Mouse (Mus musculus) forebrain, postnatal 0 days (tissue): ENCODE data around the gene Uggt1. TPM values are rescaled to one million over a fixed set of nuclear protein-coding genes. Genes with fewer than 3 reads are reported as not detected.

Experiments used
- ATAC-seq: fragments of 200-750 bp; cut with Nextera tagmentation; 2 replicates; pipeline ENCODE4 v1.8.0; 2017; ENCODE audit warnings: mild to moderate bottlenecking, moderate library complexity
- DNase-seq: peaks from one replicate; pipeline ENCODE4 v3.0.0-alpha.2; 2015
- H3K27ac ChIP-seq: fragments of 300-500 bp; sonication (generic); 2 replicates; pipeline ENCODE4 v1.5.1; 2014; ENCODE audit warnings: low read depth, mild to moderate bottlenecking, antibody characterized with exemption, low read length, moderate library complexity, mixed read lengths
- H3K27me3 ChIP-seq: fragments of 300-500 bp; sonication (generic); 2 replicates; pipeline ENCODE4 v1.6.1; 2014; ENCODE audit warnings: mild to moderate bottlenecking, low read length, mixed read lengths; ENCODE audit not compliant: insufficient read depth
- H3K36me3 ChIP-seq: fragments of 300-500 bp; sonication (generic); 2 replicates; pipeline ENCODE4 v1.6.1; 2014; ENCODE audit warnings: mild to moderate bottlenecking, moderate library complexity; ENCODE audit not compliant: insufficient read depth
- H3K4me1 ChIP-seq: fragments of 300-500 bp; sonication (generic); 2 replicates; pipeline ENCODE4 v1.6.1; 2014; ENCODE audit warnings: antibody characterized with exemption; ENCODE audit not compliant: insufficient read depth
- H3K4me2 ChIP-seq: fragments of 300-500 bp; sonication (generic); 2 replicates; pipeline ENCODE4 v1.6.1; 2014; ENCODE audit warnings: low read depth, mild to moderate bottlenecking, moderate library complexity
- H3K4me3 ChIP-seq: fragments of 300-500 bp; sonication (generic); 2 replicates; pipeline ENCODE4 v1.5.1; 2014; ENCODE audit warnings: low read depth, low read length, mixed read lengths
- H3K9ac ChIP-seq: fragments of 300-500 bp; sonication (generic); 2 replicates; pipeline ENCODE4 v1.6.1; 2014; ENCODE audit warnings: mild to moderate bottlenecking
- H3K9me3 ChIP-seq: fragments of 300-500 bp; sonication (generic); 2 replicates; pipeline ENCODE4 v1.6.1; 2016; ENCODE audit warnings: low read length
- CTCF ChIP-seq: sonication (generic); IDR thresholded peaks from 2 replicates; pipeline ENCODE4 v1.5.1; 2016; ENCODE audit warnings: antibody characterized with exemption, control low read depth, low read depth
- WGBS: fragments of 180-500 bp; shearing (Covaris S2); extraction: QIAGEN DNeasy Blood & Tissue Kit; methylation state at CpG from one replicate; pipeline ENCODE4 v1.1.7; 2014; 5-methylcytosine and 5-hydroxymethylcytosine counted together
- polyA plus RNA-seq: library from polyadenylated mRNA; unstranded; fragments of >200 nt; fragmentation: Nextera tagmentation; extraction: Ambion mirVana; gene quantifications from 2 replicates; pipeline ENCODE4 v1.2.1, GENCODE M21; 2015
- total RNA-seq: library from RNA; depleted of rRNA; stranded (reverse); fragments of >200 nt; gene quantifications from 2 replicates; pipeline ENCODE4 v1.2.3, GENCODE M21; 2014

The Uggt1 gene
- total and polyA plus RNA-seq, 2 experiments from 2014 or later = 24.5 to 54.1 TPM

DNA sequence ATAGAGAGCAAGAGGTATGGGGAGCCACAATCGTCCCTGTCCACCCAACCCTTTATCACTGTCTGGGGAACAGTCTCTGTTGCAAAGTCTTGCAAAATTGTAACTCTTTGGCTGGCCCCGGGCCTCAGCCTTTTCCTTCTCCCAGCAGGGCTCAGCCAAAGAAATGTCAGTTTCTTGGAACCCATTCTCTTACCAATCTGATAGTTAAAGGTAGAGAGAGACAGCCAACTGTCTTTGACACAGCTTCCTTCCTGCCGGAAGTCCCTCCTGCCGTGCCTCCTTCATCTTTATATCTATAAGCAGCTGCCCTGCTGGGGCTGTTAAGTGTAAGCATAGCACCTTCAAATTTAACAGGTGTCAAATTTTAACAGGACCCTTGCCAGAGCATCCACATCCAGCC lies 113.4 kb downstream of the Uggt1 start:
- DNase-seq = no peak
- no peak overlapping the region for H3K4me2 ChIP-seq
- no peaks in the 10 kb centered on the region for H3K4me1 ChIP-seq
- 41% methylated on average over 4 of the region's 4 CpGs for WGBS
- no peak overlapping the region for H3K4me3 ChIP-seq
- H3K27me3 ChIP-seq = no peaks in the 10 kb centered on the region
- H3K36me3 ChIP-seq = no peaks in the 10 kb centered on the region
- ATAC-seq = no peak
- no peak overlapping the region for H3K9ac ChIP-seq
- H3K27ac ChIP-seq = no peak overlapping the region
- H3K9me3 ChIP-seq = no peaks in the 10 kb centered on the region
- TF ChIP-seq CTCF = no peak

DNA sequence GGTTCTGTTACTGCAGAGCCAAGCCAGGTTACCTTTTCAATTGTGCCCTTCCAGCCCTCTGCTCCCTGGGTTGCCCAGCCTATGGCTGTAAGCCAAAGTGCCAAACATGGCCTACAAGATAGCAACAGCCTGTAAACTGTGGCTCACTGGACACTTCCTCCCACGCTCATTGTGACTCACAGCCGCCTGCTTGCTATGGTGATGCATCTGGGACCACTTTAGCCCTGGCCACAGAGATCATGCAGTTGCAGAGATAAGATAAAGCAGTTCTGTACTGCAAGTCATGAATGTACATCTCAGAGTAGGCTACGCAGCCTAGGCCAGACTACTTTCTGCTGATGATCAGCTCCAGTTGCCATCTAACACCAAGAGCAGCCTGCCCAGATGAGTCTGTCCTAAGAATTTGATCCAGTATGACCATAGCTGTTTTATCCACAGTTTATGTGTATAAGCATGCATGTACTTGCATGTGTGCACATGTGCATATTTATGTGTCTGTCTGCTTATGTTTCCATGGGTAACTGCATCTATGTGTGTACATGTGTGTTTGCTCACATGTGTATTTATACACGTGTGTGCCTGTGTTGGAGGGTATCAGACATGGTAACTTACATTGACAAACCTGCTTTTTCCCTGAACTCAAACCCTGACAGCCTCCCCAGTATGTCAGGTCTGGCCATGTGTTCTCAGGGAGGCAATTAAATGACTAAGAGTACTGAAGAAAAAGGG lies 114.0 kb downstream of the Uggt1 start:
- no peaks in the 10 kb centered on the region for H3K9me3 ChIP-seq
- H3K36me3 ChIP-seq = no peaks in the 10 kb centered on the region
- no peak for DNase-seq
- ATAC-seq = no peak
- H3K9ac ChIP-seq = no peak overlapping the region
- H3K4me2 ChIP-seq = no peak overlapping the region
- H3K27me3 ChIP-seq = no peaks in the 10 kb centered on the region
- H3K4me3 ChIP-seq = no peak overlapping the region
- no peak overlapping the region for H3K27ac ChIP-seq
- TF ChIP-seq CTCF = no peak
- no peaks in the 10 kb centered on the region for H3K4me1 ChIP-seq
- 90% methylated on average over 4 of the region's 4 CpGs for WGBS

DNA sequence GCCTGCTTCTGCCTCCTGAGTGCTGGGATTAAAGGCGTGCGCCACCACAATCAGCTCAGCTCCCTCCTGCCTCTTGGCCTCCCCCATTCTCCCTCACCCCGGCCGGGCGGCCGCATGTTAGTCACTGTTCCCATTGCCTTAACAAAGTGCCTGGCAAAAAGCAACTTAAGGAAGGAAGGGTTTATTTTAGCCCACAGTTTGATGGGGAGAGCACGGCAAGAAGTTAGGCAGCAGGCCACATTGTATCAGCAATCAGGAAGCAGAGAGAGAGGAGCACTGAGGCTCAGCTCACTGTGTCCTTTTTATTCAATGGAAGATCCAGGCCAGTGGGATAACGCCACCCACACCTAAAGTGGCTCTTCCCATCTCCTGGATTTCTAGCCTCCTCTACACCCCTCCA lies 114.6 kb downstream of the Uggt1 start:
- WGBS = 90% methylated on average over 8 of the region's 8 CpGs
- DNase-seq = no peak
- H3K4me3 ChIP-seq = no peak overlapping the region
- no peak overlapping the region for H3K9ac ChIP-seq
- no peak for ATAC-seq
- H3K36me3 ChIP-seq = no peaks in the 10 kb centered on the region
- H3K27me3 ChIP-seq = no peaks in the 10 kb centered on the region
- H3K4me2 ChIP-seq = no peak overlapping the region
- H3K9me3 ChIP-seq = no peaks in the 10 kb centered on the region
- H3K4me1 ChIP-seq = no peaks in the 10 kb centered on the region
- H3K27ac ChIP-seq = no peak overlapping the region
- no peak for TF ChIP-seq CTCF

DNA sequence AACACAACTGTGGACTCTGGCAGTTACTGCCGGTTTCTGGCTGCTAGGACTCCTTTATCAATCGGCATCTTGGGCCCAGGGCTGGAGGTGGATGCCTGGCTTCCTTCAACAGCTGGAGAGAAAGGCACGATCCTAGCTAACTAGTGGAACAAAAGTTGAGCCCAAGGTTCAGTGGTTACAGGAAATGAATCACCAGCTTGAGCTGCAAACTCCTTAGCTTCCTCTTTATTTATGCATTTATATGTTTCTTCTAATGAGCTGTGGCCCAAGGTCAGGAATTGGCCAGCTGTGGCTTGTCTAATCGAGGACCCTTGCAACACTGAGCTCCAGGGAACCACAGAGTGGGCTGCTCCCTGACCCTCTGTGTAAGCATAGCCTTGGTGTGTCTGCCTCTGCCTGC lies 115.4 kb downstream of the Uggt1 start:
- WGBS = 68% methylated on average over 4 of the region's 4 CpGs
- no peaks in the 10 kb centered on the region for H3K9me3 ChIP-seq
- DNase-seq = no peak
- H3K36me3 ChIP-seq = no peaks in the 10 kb centered on the region
- no peaks in the 10 kb centered on the region for H3K4me1 ChIP-seq
- H3K9ac ChIP-seq = no peak overlapping the region
- no peak overlapping the region for H3K4me3 ChIP-seq
- no peak for ATAC-seq
- no peak overlapping the region for H3K27ac ChIP-seq
- no peak overlapping the region for H3K4me2 ChIP-seq
- TF ChIP-seq CTCF = no peak
- no peaks in the 10 kb centered on the region for H3K27me3 ChIP-seq

DNA sequence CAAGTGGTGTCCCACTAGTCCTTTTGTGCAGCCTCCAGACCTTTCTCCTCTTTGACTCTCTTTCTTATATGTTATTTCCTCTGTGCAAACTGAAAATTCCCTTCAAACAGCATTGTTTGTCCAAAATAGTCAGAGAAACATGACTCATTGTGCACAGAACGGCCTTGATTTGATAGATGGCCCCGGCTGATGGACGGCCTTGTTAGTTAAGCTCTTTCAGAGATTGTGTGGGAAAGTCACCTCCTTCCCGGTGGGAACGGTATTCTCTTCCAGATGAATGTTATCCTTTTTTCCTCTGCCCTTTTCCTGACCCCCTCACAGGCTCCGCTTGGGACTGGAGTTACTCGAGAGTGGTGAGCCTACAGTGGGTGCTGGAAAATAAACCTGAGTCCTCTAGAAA lies 119.4 kb downstream of the Uggt1 start:
- ATAC-seq = no peak
- WGBS = 79% methylated on average over 7 of the region's 7 CpGs
- no peak overlapping the region for H3K4me2 ChIP-seq
- no peak overlapping the region for H3K9ac ChIP-seq
- no peak overlapping the region for H3K27ac ChIP-seq
- DNase-seq = no peak
- no peak overlapping the region for H3K4me3 ChIP-seq
- TF ChIP-seq CTCF = no peak
- no peaks in the 10 kb centered on the region for H3K4me1 ChIP-seq
- no peaks in the 10 kb centered on the region for H3K9me3 ChIP-seq
- no peaks in the 10 kb centered on the region for H3K27me3 ChIP-seq
- H3K36me3 ChIP-seq = no peaks in the 10 kb centered on the region

DNA sequence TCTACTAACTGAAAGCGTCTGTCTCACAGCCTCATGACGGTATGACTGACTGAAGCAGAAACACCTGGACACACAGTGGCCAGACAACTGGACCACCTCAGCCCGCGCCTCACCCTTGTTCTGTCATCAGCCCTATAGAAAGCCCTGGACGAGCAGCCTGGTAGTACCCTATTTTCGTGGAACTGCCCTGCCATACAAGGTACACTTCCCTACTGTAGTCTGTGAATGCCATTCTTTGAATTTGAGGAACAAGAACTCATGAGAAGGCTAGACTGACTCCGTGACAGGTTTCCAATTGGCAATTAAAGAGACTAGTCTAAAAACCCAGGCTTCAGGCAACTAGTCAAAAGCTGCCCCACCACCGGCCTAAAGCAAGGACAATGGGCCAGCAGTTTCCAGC lies 123.3 kb downstream of the Uggt1 start:
- no peaks in the 10 kb centered on the region for H3K27me3 ChIP-seq
- no peaks in the 10 kb centered on the region for H3K9me3 ChIP-seq
- no peaks in the 10 kb centered on the region for H3K36me3 ChIP-seq
- H3K4me1 ChIP-seq = no peaks in the 10 kb centered on the region
- WGBS = 73% methylated on average over 8 of the region's 8 CpGs
- H3K4me3 ChIP-seq = no peak overlapping the region
- no peak overlapping the region for H3K27ac ChIP-seq
- no peak for DNase-seq
- no peak overlapping the region for H3K9ac ChIP-seq
- no peak for TF ChIP-seq CTCF
- H3K4me2 ChIP-seq = no peak overlapping the region
- ATAC-seq = no peak

DNA sequence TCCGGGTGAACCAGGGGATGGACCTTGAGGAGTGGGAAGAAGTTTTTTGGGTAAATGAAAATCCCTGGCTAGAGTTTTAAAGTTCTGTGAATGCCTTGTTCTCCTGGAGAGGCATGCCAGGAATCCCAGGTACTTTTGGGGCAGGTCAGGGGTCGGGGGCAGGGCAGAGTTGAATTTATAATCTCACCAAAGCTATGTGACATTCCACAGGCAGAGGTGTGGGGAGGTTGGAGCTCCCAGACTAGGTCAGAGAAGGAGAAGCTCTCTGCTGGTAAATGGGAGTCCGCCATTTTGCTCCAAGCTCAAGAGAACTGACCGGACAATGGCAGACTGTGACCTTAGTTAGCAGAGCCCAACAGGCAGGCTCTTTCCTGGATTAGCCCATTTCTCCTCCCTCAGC lies 125.1 kb downstream of the Uggt1 start:
- no peak overlapping the region for H3K9ac ChIP-seq
- H3K4me3 ChIP-seq = no peak overlapping the region
- TF ChIP-seq CTCF = no peak
- no peak overlapping the region for H3K4me2 ChIP-seq
- WGBS = 84% methylated on average over 4 of the region's 4 CpGs
- H3K4me1 ChIP-seq = no peaks in the 10 kb centered on the region
- H3K36me3 ChIP-seq = no peaks in the 10 kb centered on the region
- ATAC-seq (no peak), DNase-seq (no peak)
- H3K27me3 ChIP-seq = no peaks in the 10 kb centered on the region
- H3K9me3 ChIP-seq = no peaks in the 10 kb centered on the region
- no peak overlapping the region for H3K27ac ChIP-seq

DNA sequence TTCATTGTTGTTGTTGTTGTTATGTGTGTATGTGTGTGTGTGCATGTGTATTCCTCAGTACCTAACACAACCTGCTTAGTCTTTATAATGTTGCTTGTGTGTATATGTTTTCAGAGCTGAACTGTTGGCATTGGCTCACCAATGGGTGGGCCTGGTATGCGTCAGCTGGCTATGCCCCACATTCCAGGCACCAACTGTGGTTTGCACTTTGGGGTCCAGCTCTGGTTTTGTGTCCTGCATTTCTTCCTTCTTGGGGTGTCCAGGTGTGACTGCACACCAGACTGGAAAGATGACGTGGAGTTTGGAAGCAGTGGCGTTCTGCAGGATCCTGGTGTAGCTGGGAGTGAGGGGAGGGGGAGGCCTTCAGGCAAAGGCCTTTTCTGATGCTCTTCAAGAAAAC lies 125.6 kb downstream of the Uggt1 start:
- ATAC-seq (no peak), DNase-seq (no peak)
- Histone ChIP-seq H3K4me3 (no peak overlapping the region), H3K36me3 (no peaks in the 10 kb centered on the region), H3K4me2 (no peak overlapping the region), H3K27me3 (no peaks in the 10 kb centered on the region), H3K9me3 (no peaks in the 10 kb centered on the region), H3K4me1 (no peaks in the 10 kb centered on the region), H3K9ac (no peak overlapping the region), H3K27ac (no peak overlapping the region)
- 90% methylated on average over 3 of the region's 3 CpGs for WGBS
- TF ChIP-seq CTCF = no peak
